Mouse (Mus musculus): ENCODE measurements around the gene Naaa. TPM values are rescaled to one million over a fixed set of nuclear protein-coding genes. Genes with fewer than 3 reads are reported as not detected.

Gene Naaa
- polyA plus RNA-seq, 1 experiment from 2014 or later = 20.6 TPM

- Histone ChIP-seq H3K4me2 (no peak overlapping the region), H3K27ac (replicated peaks) (no peak overlapping the region), H3K9ac (replicated peaks) (no peak overlapping the region), H3K4me3 (replicated peaks) (no peak overlapping the region), H3K27me3 (replicated peaks) (0 out of 2 replicates have a peak, but pooled peaks cover 2% of the 10 kb centered on the region), H3K4me1 (peaks cover 7% of the 10 kb centered on the region; the same call in 1 of the 2 replicates), H3K9me3 (replicated peaks) (no peaks in the 10 kb centered on the region), H3K36me3 (no peaks in the 10 kb centered on the region)
- no peak for ATAC-seq (ENCODE audit: low FRiP score)
- 59% methylated on average over 6 of the region's 6 CpGs for WGBS
Measured at GRCm38 (mm10) chr5:92254476-92254875, 23.5 kb downstream of the Naaa start.

- Histone ChIP-seq H3K9ac (replicated peaks) (no peak overlapping the region), H3K27me3 (replicated peaks) (no peaks in the 10 kb centered on the region), H3K4me3 (replicated peaks) (peak overlapping the region; percentile 15; the same call in 1 of the 2 replicates)
Measured at GRCm38 (mm10) chr5:92252797-92253343, 25.1 kb downstream of the Naaa start.

GRCm38 (mm10) chr5:92252031-92252430, 25.9 kb downstream of the Naaa start:
- no peaks in the 10 kb centered on the region for H3K36me3 ChIP-seq
- H3K9ac ChIP-seq (replicated peaks) = no peak overlapping the region
- no peak for ATAC-seq (ENCODE audit: low FRiP score)
- H3K4me1 ChIP-seq = peaks cover 7% of the 10 kb centered on the region; the same call in 1 of the 2 replicates
- no peak overlapping the region for H3K4me2 ChIP-seq
- H3K9me3 ChIP-seq (replicated peaks) = no peaks in the 10 kb centered on the region
- no peak overlapping the region for H3K27ac ChIP-seq (replicated peaks)
- H3K27me3 ChIP-seq (replicated peaks) = no peaks in the 10 kb centered on the region
- 94% methylated on average over 6 of the region's 6 CpGs for WGBS
- no peak overlapping the region for H3K4me3 ChIP-seq (replicated peaks)

More at GRCm38 (mm10) chr5:92252797-92253343, 25.1 kb downstream of the Naaa start:
- Histone ChIP-seq H3K4me2 (peak overlapping the region; percentile 46), H3K27ac (replicated peaks) (0 out of 2 replicates have a peak overlapping the region, but pooled peaks have one; percentile 18), H3K4me1 (peaks cover 7% of the 10 kb centered on the region; the same call in 1 of the 2 replicates), H3K36me3 (no peaks in the 10 kb centered on the region), H3K9me3 (replicated peaks) (no peaks in the 10 kb centered on the region)
- WGBS = 29% methylated on average over 18 of the region's 18 CpGs
- ATAC-seq (ENCODE audit: low FRiP score) = peak; percentile 83

- Histone ChIP-seq H3K9me3 (replicated peaks) (no peaks in the 10 kb centered on the region), H3K4me2 (no peak overlapping the region), H3K4me3 (replicated peaks) (no peak overlapping the region), H3K9ac (replicated peaks) (no peak overlapping the region), H3K27me3 (replicated peaks) (no peaks in the 10 kb centered on the region), H3K4me1 (peaks cover 7% of the 10 kb centered on the region; the same call in 1 of the 2 replicates), H3K36me3 (no peaks in the 10 kb centered on the region), H3K27ac (replicated peaks) (no peak overlapping the region)
- ATAC-seq (ENCODE audit: low FRiP score) = no peak
- WGBS = 89% methylated on average over 11 of the region's 11 CpGs
Measured at GRCm38 (mm10) chr5:92248614-92249013, 29.4 kb downstream of the Naaa start.

- Histone ChIP-seq H3K4me1 (no peaks in the 10 kb centered on the region), H3K9ac (replicated peaks) (no peak overlapping the region), H3K4me2 (no peak overlapping the region), H3K27ac (replicated peaks) (no peak overlapping the region), H3K36me3 (no peaks in the 10 kb centered on the region), H3K4me3 (replicated peaks) (no peak overlapping the region), H3K27me3 (replicated peaks) (no peaks in the 10 kb centered on the region), H3K9me3 (replicated peaks) (no peaks in the 10 kb centered on the region)
- ATAC-seq (ENCODE audit: low FRiP score) = no peak
- WGBS = 96% methylated on average over 9 of the region's 9 CpGs
Measured at GRCm38 (mm10) chr5:92245483-92245882, 32.5 kb downstream of the Naaa start.

- H3K4me3 ChIP-seq (replicated peaks) = no peak overlapping the region
- no peak overlapping the region for H3K4me2 ChIP-seq
- no peaks in the 10 kb centered on the region for H3K4me1 ChIP-seq
- H3K9me3 ChIP-seq (replicated peaks) = no peaks in the 10 kb centered on the region
- no peak for ATAC-seq (ENCODE audit: low FRiP score)
- no peaks in the 10 kb centered on the region for H3K36me3 ChIP-seq
- H3K9ac ChIP-seq (replicated peaks) = no peak overlapping the region
- H3K27me3 ChIP-seq (replicated peaks) = no peaks in the 10 kb centered on the region
- no peak overlapping the region for H3K27ac ChIP-seq (replicated peaks)
- WGBS = 95% methylated on average over 2 of the region's 2 CpGs
Measured at GRCm38 (mm10) chr5:92244900-92245299, 33.1 kb downstream of the Naaa start.

- Histone ChIP-seq H3K27ac (replicated peaks) (no peak overlapping the region), H3K9ac (replicated peaks) (no peak overlapping the region), H3K4me2 (no peak overlapping the region), H3K4me1 (peaks cover 2% of the 10 kb centered on the region; the same call in 1 of the 2 replicates), H3K27me3 (replicated peaks) (no peaks in the 10 kb centered on the region), H3K4me3 (replicated peaks) (no peak overlapping the region), H3K36me3 (no peaks in the 10 kb centered on the region), H3K9me3 (replicated peaks) (no peaks in the 10 kb centered on the region)
- WGBS = 88% methylated on average over 12 of the region's 12 CpGs
- no peak for ATAC-seq (ENCODE audit: low FRiP score)
Measured at GRCm38 (mm10) chr5:92240769-92241168, 37.2 kb downstream of the Naaa start.

- WGBS = 50% methylated on average over 29 of the region's 29 CpGs
- H3K4me3 ChIP-seq (replicated peaks) = no peak overlapping the region
- no peaks in the 10 kb centered on the region for H3K27me3 ChIP-seq (replicated peaks)
- H3K9me3 ChIP-seq (replicated peaks) = no peaks in the 10 kb centered on the region
- peaks cover 2% of the 10 kb centered on the region; the same call in 1 of the 2 replicates for H3K4me1 ChIP-seq
- peak; percentile 82 for ATAC-seq (ENCODE audit: low FRiP score)
- H3K36me3 ChIP-seq = no peaks in the 10 kb centered on the region
- no peak overlapping the region for H3K9ac ChIP-seq (replicated peaks)
- H3K4me2 ChIP-seq = peak overlapping the region; percentile 29
- no peak overlapping the region for H3K27ac ChIP-seq (replicated peaks)
Measured at GRCm38 (mm10) chr5:92239333-92240232, 38.4 kb downstream of the Naaa start.

- no peak overlapping the region for H3K9ac ChIP-seq (replicated peaks)
- no peak for ATAC-seq (ENCODE audit: low FRiP score)
- no peak overlapping the region for H3K27ac ChIP-seq (replicated peaks)
- H3K27me3 ChIP-seq (replicated peaks) = no peaks in the 10 kb centered on the region
- no peak overlapping the region for H3K4me2 ChIP-seq
- H3K9me3 ChIP-seq (replicated peaks) = no peaks in the 10 kb centered on the region
- no peaks in the 10 kb centered on the region for H3K36me3 ChIP-seq
- peaks cover 2% of the 10 kb centered on the region; the same call in 1 of the 2 replicates for H3K4me1 ChIP-seq
- 80% methylated on average over 5 of the region's 5 CpGs for WGBS
- no peak overlapping the region for H3K4me3 ChIP-seq (replicated peaks)
Measured at GRCm38 (mm10) chr5:92234939-92235557, 42.9 kb downstream of the Naaa start.

GRCm38 (mm10) chr5:92233366-92233765, 44.6 kb downstream of the Naaa start:
- Histone ChIP-seq H3K9ac (replicated peaks) (no peak overlapping the region), H3K27me3 (replicated peaks) (no peaks in the 10 kb centered on the region), H3K4me3 (replicated peaks) (no peak overlapping the region), H3K27ac (replicated peaks) (no peak overlapping the region), H3K4me1 (no peaks in the 10 kb centered on the region), H3K36me3 (no peaks in the 10 kb centered on the region), H3K9me3 (replicated peaks) (no peaks in the 10 kb centered on the region), H3K4me2 (no peak overlapping the region)
- 92% methylated on average over 4 of the region's 4 CpGs for WGBS
- ATAC-seq (ENCODE audit: low FRiP score) = no peak

GRCm38 (mm10) chr5:92231836-92232235, 46.1 kb downstream of the Naaa start:
- Histone ChIP-seq H3K4me1 (no peaks in the 10 kb centered on the region), H3K27me3 (replicated peaks) (no peaks in the 10 kb centered on the region), H3K9me3 (replicated peaks) (no peaks in the 10 kb centered on the region), H3K36me3 (no peaks in the 10 kb centered on the region), H3K27ac (replicated peaks) (no peak overlapping the region), H3K4me3 (replicated peaks) (no peak overlapping the region), H3K9ac (replicated peaks) (no peak overlapping the region), H3K4me2 (no peak overlapping the region)
- ATAC-seq (ENCODE audit: low FRiP score) = no peak
- WGBS = 86% methylated on average over 10 of the region's 10 CpGs
